Mouse (Mus musculus): ENCODE measurements around the gene Rasgrp2.

DNA sequence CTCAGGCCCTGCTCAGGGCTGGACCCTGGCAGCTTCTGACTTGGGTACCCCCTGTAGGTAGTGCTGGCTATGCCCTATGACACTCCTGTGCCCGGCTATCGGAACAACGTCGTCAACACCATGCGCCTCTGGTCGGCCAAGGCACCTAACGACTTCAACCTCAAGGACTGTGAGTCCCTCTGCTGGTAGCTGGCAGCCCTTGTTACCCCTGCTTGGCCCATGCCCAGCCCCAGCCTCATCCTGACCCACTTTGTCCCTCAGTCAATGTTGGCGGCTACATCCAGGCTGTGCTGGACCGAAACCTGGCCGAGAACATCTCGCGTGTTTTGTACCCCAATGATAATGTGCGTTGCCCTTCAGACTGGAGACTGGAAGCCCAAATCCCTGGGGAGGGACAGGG lies 11.1 kb upstream of the Rasgrp2 start:
- no peak for TF ChIP-seq USF2 (IDR thresholded peaks at IDR 0.05; ENCODE audit: borderline replicate concordance in 1 of 2, insufficient read depth in 1 of 2, low read depth in 1 of 2, low read length in 2 of 2)
- no peak for TF ChIP-seq ZKSCAN1 (IDR thresholded peaks at IDR 0.05; ENCODE audit: low read depth, low read length)
- TF ChIP-seq TAL1 (IDR thresholded peaks at IDR 0.05; ENCODE audit: low read length), result no peak
- no peak for TF ChIP-seq NRF1 (IDR thresholded peaks at IDR 0.05; ENCODE audit: insufficient read depth, low read depth, low read length, poor library complexity, severe bottlenecking)
- no peak for TF ChIP-seq CTCF (IDR thresholded peaks at IDR 0.05 in 2 of 3, conservative IDR thresholded peaks at IDR 0.05 in 1 of 3; ENCODE audit: control insufficient read depth in 1 of 3, insufficient read depth in 1 of 3, low read depth in 2 of 3, low read length in 3 of 3, poor library complexity in 1 of 3, severe bottlenecking in 1 of 3)
- no peak for TF ChIP-seq JUND (IDR thresholded peaks at IDR 0.05; ENCODE audit: low read depth, low read length)
- TF ChIP-seq MEF2A (IDR thresholded peaks at IDR 0.05; ENCODE audit: extremely low read depth, insufficient replicate concordance, low read depth, low read length, poor library complexity, severe bottlenecking), result no peak
- no peak for TF ChIP-seq GATA1 (IDR thresholded peaks at IDR 0.05; ENCODE audit: low read depth, low read length)
- TF ChIP-seq CHD1 (IDR thresholded peaks at IDR 0.05; ENCODE audit: low read depth, low read length), result no peak
- TF ChIP-seq POLR2A (IDR thresholded peaks at IDR 0.05; ENCODE audit: control insufficient read depth in 1 of 2, insufficient read depth in 1 of 2, low read depth in 1 of 2, low read length in 2 of 2, poor library complexity in 1 of 2), result no peak
- no peak for TF ChIP-seq BHLHE40 (IDR thresholded peaks at IDR 0.05; ENCODE audit: borderline replicate concordance, low read depth, low read length)
- TF ChIP-seq SIN3A (IDR thresholded peaks at IDR 0.05; ENCODE audit: low read length), result no peak
- no peak for TF ChIP-seq MAZ (IDR thresholded peaks at IDR 0.05; ENCODE audit: low read depth, low read length)
- TF ChIP-seq POLR2AphosphoS5 (IDR thresholded peaks at IDR 0.05; ENCODE audit: borderline replicate concordance, low read depth, low read length), result no peak
